Mouse (Mus musculus) cerebellum, adult 2 months (tissue): ENCODE results near the gene Plxnb1.

Experiments used
- CTCF ChIP-seq: fragments of 200-500 bp; IDR thresholded peaks from 2 replicates; pipeline ENCODE4 v1.5.1; 2011; ENCODE audit warnings: low read depth, mild to moderate bottlenecking, control low read depth, low read length, moderate library complexity, borderline replicate concordance; ENCODE audit not compliant: insufficient read depth
- POLR2A ChIP-seq: fragments of 200-500 bp; IDR thresholded peaks from 2 replicates; pipeline ENCODE4 v1.6.1; 2011; ENCODE audit warnings: low read length, control low read depth, borderline replicate concordance; ENCODE audit not compliant: insufficient read depth

DNA sequence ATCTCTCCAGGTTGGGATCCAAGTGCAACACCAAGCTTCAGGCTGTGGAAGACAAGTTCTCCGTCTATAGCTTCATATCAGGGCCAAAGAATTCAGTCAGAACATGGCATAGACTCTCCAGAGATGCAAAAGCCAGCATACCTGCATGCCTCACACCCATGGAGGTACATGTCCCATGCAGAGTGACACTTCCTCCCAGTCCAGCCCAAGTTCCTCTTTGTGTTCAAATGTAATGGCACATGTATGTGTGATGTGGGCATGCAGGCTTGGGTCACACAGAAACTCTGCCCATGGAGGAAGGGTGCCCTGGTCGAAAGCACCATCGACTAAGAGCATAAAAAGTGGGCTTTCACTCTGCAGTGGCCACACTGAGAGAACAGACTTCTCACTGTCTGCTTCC is 29.0 kb downstream of the Plxnb1 start:
- no peak for TF ChIP-seq CTCF
- no peak for TF ChIP-seq POLR2A
